Mouse (Mus musculus) telencephalon, adult 2 months (tissue): ENCODE measurements around the gene Atl1.

Source experiments
- DNase-seq: peaks from one replicate; pipeline ENCODE4 v3.0.0-alpha.2; 2011; ENCODE audit warnings: low read depth, low spot score

Gene Atl1

GRCm38 (mm10) chr12:69892371-69893251, at the start of gene Atl1, which contains the start of gene Map4k5:
Gene Atl1, plus strand, starts transcription at chr12:69892614.
Gene Map4k5, minus strand, starts transcription at chr12:69893200.
- DNase-seq = peak; percentile 74

GRCm38 (mm10) chr12:69843531-69844445, 48.6 kb upstream of the Atl1 start:
- DNase-seq = peak; percentile 73

GRCm38 (mm10) chr12:69845722-69846121, 46.7 kb upstream of the Atl1 start:
- DNase-seq = no peak

GRCm38 (mm10) chr12:69846499-69846898, 45.9 kb upstream of the Atl1 start:
- DNase-seq = no peak

GRCm38 (mm10) chr12:69848083-69848878, 44.1 kb upstream of the Atl1 start:
- no peak for DNase-seq

- DNase-seq = no peak
Measured at GRCm38 (mm10) chr12:69852288-69852687, 40.1 kb upstream of the Atl1 start.

GRCm38 (mm10) chr12:69853387-69853786, 39.0 kb upstream of the Atl1 start:
- no peak for DNase-seq

- no peak for DNase-seq
Measured at GRCm38 (mm10) chr12:69853942-69854341, 38.5 kb upstream of the Atl1 start.

- DNase-seq = no peak
Measured at GRCm38 (mm10) chr12:69855641-69856300, 36.6 kb upstream of the Atl1 start.

- DNase-seq = peak; percentile 47
Measured at GRCm38 (mm10) chr12:69856398-69856797, 36.0 kb upstream of the Atl1 start.

- no peak for DNase-seq
Measured at GRCm38 (mm10) chr12:69857597-69857996, 34.8 kb upstream of the Atl1 start.

GRCm38 (mm10) chr12:69858847-69859246, 33.6 kb upstream of the Atl1 start:
- no peak for DNase-seq

- no peak for DNase-seq
Measured at GRCm38 (mm10) chr12:69863505-69863904, 28.9 kb upstream of the Atl1 start.

- no peak for DNase-seq
Measured at GRCm38 (mm10) chr12:69864164-69864692, 28.2 kb upstream of the Atl1 start.

- no peak for DNase-seq
Measured at GRCm38 (mm10) chr12:69867338-69867737, 25.1 kb upstream of the Atl1 start.

GRCm38 (mm10) chr12:69871632-69872031, 20.8 kb upstream of the Atl1 start:
- no peak for DNase-seq

- DNase-seq = no peak
Measured at GRCm38 (mm10) chr12:69877842-69878363, 14.5 kb upstream of the Atl1 start.

GRCm38 (mm10) chr12:69879172-69879665, 13.2 kb upstream of the Atl1 start:
- no peak for DNase-seq

GRCm38 (mm10) chr12:69879739-69880138, 12.7 kb upstream of the Atl1 start:
- DNase-seq = peak; percentile 62
